Mouse (Mus musculus): Measurements from ENCODE around the gene G0s2. TPM values are rescaled to one million over a fixed set of nuclear protein-coding genes. Genes with fewer than 3 reads are reported as not detected.

G0s2 gene
- 71.1 and 122 TPM in 2 replicates for total RNA-seq (2014; rRNA removed; ENCODE audit: low replicate concordance)
- 92.2 and 93.3 TPM in 2 replicates for polyA plus RNA-seq (2015; fragmentation: Nextera tagmentation; extraction: Ambion mirVana)

- Histone ChIP-seq H3K27me3 (ENCODE audit: control insufficient read depth, insufficient read depth, low read length) (no peaks in the 10 kb centered on the region), H3K4me1 (ENCODE audit: control insufficient read depth, insufficient read depth) (no peaks in the 10 kb centered on the region; the same call in none of the 2 replicates), H3K9me3 (replicated peaks; ENCODE audit: control insufficient read depth, low read length) (no peaks in the 10 kb centered on the region), H3K4me3 (ENCODE audit: low read depth, low read length) (peak within 1 kb of the TSS; percentile 61), H3K27ac (ENCODE audit: low read depth) (peak within 1 kb of the TSS; percentile 94), H3K9ac (replicated peaks; ENCODE audit: low read depth, low read length) (peak within 1 kb of the TSS; percentile 83), H3K4me2 (ENCODE audit: low read depth, low read length) (peak within 1 kb of the TSS; percentile 67), H3K36me3 (replicated peaks; ENCODE audit: control insufficient read depth, insufficient read depth, low read length) (no peaks in the 10 kb centered on the region)
- 2% methylated on average over 23 of the region's 23 CpGs for WGBS
- DNase-seq (ENCODE audit: low spot score) (peak; percentile 81), ATAC-seq (ENCODE audit: insufficient read depth, low read depth) (peak; percentile 90)
- TF ChIP-seq CTCF (IDR thresholded peaks at IDR 0.05; ENCODE audit: low read depth): peak; percentile 68
- no peak for TF ChIP-seq EP300 (IDR thresholded peaks at IDR 0.05; ENCODE audit: low read depth)
These were observed at the start of gene G0s2 for GRCm38 (mm10) chr1:193272916-193273601. Gene G0s2, minus strand, starts transcription at chr1:193273217.

- Histone ChIP-seq H3K36me3 (replicated peaks; ENCODE audit: control insufficient read depth, insufficient read depth, low read length) (no peaks in the 10 kb centered on the region), H3K9me3 (replicated peaks; ENCODE audit: control insufficient read depth, low read length) (no peaks in the 10 kb centered on the region), H3K27me3 (ENCODE audit: control insufficient read depth, insufficient read depth, low read length) (no peaks in the 10 kb centered on the region), H3K4me2 (ENCODE audit: low read depth, low read length) (no peak overlapping the region), H3K27ac (ENCODE audit: low read depth) (no peak overlapping the region), H3K9ac (replicated peaks; ENCODE audit: low read depth, low read length) (no peak overlapping the region), H3K4me1 (ENCODE audit: control insufficient read depth, insufficient read depth) (peaks cover 22% of the 10 kb centered on the region), H3K4me3 (ENCODE audit: low read depth, low read length) (no peak overlapping the region)
- ATAC-seq (ENCODE audit: insufficient read depth, low read depth): no peak
- TF ChIP-seq EP300 (IDR thresholded peaks at IDR 0.05; ENCODE audit: low read depth): no peak
- no peak for TF ChIP-seq CTCF (IDR thresholded peaks at IDR 0.05; ENCODE audit: low read depth)
- 85% methylated on average over 8 of the region's 8 CpGs for WGBS
- DNase-seq (ENCODE audit: low spot score): no peak
These were observed 47.4 kb upstream of the G0s2 start for GRCm38 (mm10) chr1:193320398-193320797.

- no peaks in the 10 kb centered on the region for H3K36me3 ChIP-seq (replicated peaks; ENCODE audit: control insufficient read depth, insufficient read depth, low read length)
- no peak for TF ChIP-seq EP300 (IDR thresholded peaks at IDR 0.05; ENCODE audit: low read depth)
- no peak for TF ChIP-seq CTCF (IDR thresholded peaks at IDR 0.05; ENCODE audit: low read depth)
- no peak overlapping the region for H3K9ac ChIP-seq (replicated peaks; ENCODE audit: low read depth, low read length)
- 42% methylated on average over 3 of the region's 3 CpGs for WGBS
- no peaks in the 10 kb centered on the region for H3K9me3 ChIP-seq (replicated peaks; ENCODE audit: control insufficient read depth, low read length)
- no peak for ATAC-seq (ENCODE audit: insufficient read depth, low read depth)
- no peak overlapping the region for H3K4me2 ChIP-seq (ENCODE audit: low read depth, low read length)
- H3K27ac ChIP-seq (ENCODE audit: low read depth): no peak overlapping the region
- H3K27me3 ChIP-seq (ENCODE audit: control insufficient read depth, insufficient read depth, low read length): no peaks in the 10 kb centered on the region
- no peak for DNase-seq (ENCODE audit: low spot score)
- H3K4me3 ChIP-seq (ENCODE audit: low read depth, low read length): no peak overlapping the region
- H3K4me1 ChIP-seq (ENCODE audit: control insufficient read depth, insufficient read depth): peaks cover 29% of the 10 kb centered on the region
These were observed 46.7 kb upstream of the G0s2 start for GRCm38 (mm10) chr1:193319721-193320120.

GRCm38 (mm10) chr1:193317159-193317559, 44.1 kb upstream of the G0s2 start:
- no peaks in the 10 kb centered on the region for H3K36me3 ChIP-seq (replicated peaks; ENCODE audit: control insufficient read depth, insufficient read depth, low read length)
- ATAC-seq (ENCODE audit: insufficient read depth, low read depth) (peak; percentile 87), DNase-seq (ENCODE audit: low spot score) (peak; percentile 91)
- WGBS: 20% methylated on average over 6 of the region's 6 CpGs
- H3K4me1 ChIP-seq (ENCODE audit: control insufficient read depth, insufficient read depth): peaks cover 38% of the 10 kb centered on the region
- H3K27ac ChIP-seq (ENCODE audit: low read depth): peak overlapping the region; percentile 91
- H3K4me2 ChIP-seq (ENCODE audit: low read depth, low read length): no peak overlapping the region
- no peaks in the 10 kb centered on the region for H3K9me3 ChIP-seq (replicated peaks; ENCODE audit: control insufficient read depth, low read length)
- no peak overlapping the region for H3K4me3 ChIP-seq (ENCODE audit: low read depth, low read length)
- H3K27me3 ChIP-seq (ENCODE audit: control insufficient read depth, insufficient read depth, low read length): no peaks in the 10 kb centered on the region
- H3K9ac ChIP-seq (replicated peaks; ENCODE audit: low read depth, low read length): no peak overlapping the region
- TF ChIP-seq CTCF (IDR thresholded peaks at IDR 0.05; ENCODE audit: low read depth): no peak
- TF ChIP-seq EP300 (IDR thresholded peaks at IDR 0.05; ENCODE audit: low read depth): peak; percentile 57; the same call in 1 of the 2 replicates

GRCm38 (mm10) chr1:193316358-193316750, 43.3 kb upstream of the G0s2 start:
- H3K27ac ChIP-seq (ENCODE audit: low read depth): peak overlapping the region; percentile 91
- peak; percentile 9; the same call in 1 of the 2 replicates for ATAC-seq (ENCODE audit: insufficient read depth, low read depth)
- H3K4me3 ChIP-seq (ENCODE audit: low read depth, low read length): no peak overlapping the region
- TF ChIP-seq CTCF (IDR thresholded peaks at IDR 0.05; ENCODE audit: low read depth) (no peak), EP300 (IDR thresholded peaks at IDR 0.05; ENCODE audit: low read depth) (no peak)
- no peak overlapping the region for H3K4me2 ChIP-seq (ENCODE audit: low read depth, low read length)
- H3K27me3 ChIP-seq (ENCODE audit: control insufficient read depth, insufficient read depth, low read length): no peaks in the 10 kb centered on the region
- H3K4me1 ChIP-seq (ENCODE audit: control insufficient read depth, insufficient read depth): peaks cover 41% of the 10 kb centered on the region
- H3K9me3 ChIP-seq (replicated peaks; ENCODE audit: control insufficient read depth, low read length): no peaks in the 10 kb centered on the region
- no peak overlapping the region for H3K9ac ChIP-seq (replicated peaks; ENCODE audit: low read depth, low read length)
- WGBS: 27% methylated on average over 9 of the region's 9 CpGs
- H3K36me3 ChIP-seq (replicated peaks; ENCODE audit: control insufficient read depth, insufficient read depth, low read length): no peaks in the 10 kb centered on the region
- DNase-seq (ENCODE audit: low spot score): no peak

All from heart, postnatal 0 days (tissue).